Mouse (Mus musculus): ENCODE results near the gene Col4a6.

- no peak for TF ChIP-seq GATA1 (IDR thresholded peaks at IDR 0.05; ENCODE audit: low read length)
- TF ChIP-seq TAL1 (IDR thresholded peaks at IDR 0.05; ENCODE audit: low read length): no peak
Measured at GRCm38 (mm10) chrX:141316217-141316616, 157.7 kb downstream of the Col4a6 start.

All from erythroblast, embryonic 14.5 days (primary cell).